Mouse (Mus musculus) midbrain, embryonic 11.5 days (tissue): ENCODE data around the gene Srp72. TPM values are rescaled to one million over a fixed set of nuclear protein-coding genes. Genes with fewer than 3 reads are reported as not detected.

ENCODE experiments used
- ATAC-seq: fragments of 200-750 bp; cut with Nextera tagmentation; 2 replicates; pipeline ENCODE4 v1.8.0; 2017; ENCODE audit warnings: moderate TSS enrichment, moderate library complexity; ENCODE audit not compliant: low FRiP score
- DNase-seq: peaks from one replicate; pipeline ENCODE4 v3.0.0; 2015; ENCODE audit warnings: low spot score; ENCODE audit errors: missing footprints
- H3K27ac ChIP-seq: fragments of 300-500 bp; sonication (generic); 2 replicates; pipeline ENCODE4 v1.5.1; 2014; ENCODE audit warnings: low read depth, low read length
- H3K27me3 ChIP-seq: fragments of 300-500 bp; sonication (generic); 2 replicates; pipeline ENCODE4 v1.6.1; 2014; ENCODE audit warnings: mild to moderate bottlenecking, low read length, moderate library complexity, mixed read lengths; ENCODE audit not compliant: control insufficient read depth, insufficient read depth
- H3K36me3 ChIP-seq: fragments of 300-500 bp; sonication (generic); 2 replicates; pipeline ENCODE4 v1.6.1; 2014; ENCODE audit warnings: mild to moderate bottlenecking, low read length, moderate library complexity, mixed read lengths; ENCODE audit not compliant: control insufficient read depth, insufficient read depth
- H3K4me1 ChIP-seq: fragments of 300-500 bp; sonication (generic); 2 replicates; pipeline ENCODE4 v1.6.1; 2014; ENCODE audit warnings: low read length; ENCODE audit not compliant: control insufficient read depth, insufficient read depth
- H3K4me2 ChIP-seq: fragments of 300-500 bp; sonication (generic); 2 replicates; pipeline ENCODE4 v1.6.1; 2014; ENCODE audit warnings: mild to moderate bottlenecking, moderate library complexity
- H3K4me3 ChIP-seq: fragments of 300-500 bp; sonication (generic); 2 replicates; pipeline ENCODE4 v1.5.1; 2014; ENCODE audit warnings: low read depth, low read length
- H3K9ac ChIP-seq: fragments of 300-500 bp; sonication (generic); 2 replicates; pipeline ENCODE4 v1.6.1; 2014; ENCODE audit warnings: low read length
- H3K9me3 ChIP-seq: fragments of 300-500 bp; sonication (generic); 2 replicates; pipeline ENCODE4 v1.6.1; 2016; ENCODE audit warnings: low read length; ENCODE audit not compliant: control insufficient read depth
- WGBS: fragments of 180-500 bp; shearing (Covaris S2); extraction: QIAGEN DNeasy Blood & Tissue Kit; methylation state at CpG from one replicate; pipeline ENCODE4 v1.1.7; 2014; 5-methylcytosine and 5-hydroxymethylcytosine counted together
- polyA plus RNA-seq: library from polyadenylated mRNA; unstranded; fragments of >200 nt; fragmentation: Nextera tagmentation; extraction: Ambion mirVana; gene quantifications from 2 replicates; pipeline ENCODE4 v1.2.1, GENCODE M21; 2014

Srp72 gene
- polyA plus RNA-seq, 1 experiment from 2014 or later, result 71.9 TPM

DNA sequence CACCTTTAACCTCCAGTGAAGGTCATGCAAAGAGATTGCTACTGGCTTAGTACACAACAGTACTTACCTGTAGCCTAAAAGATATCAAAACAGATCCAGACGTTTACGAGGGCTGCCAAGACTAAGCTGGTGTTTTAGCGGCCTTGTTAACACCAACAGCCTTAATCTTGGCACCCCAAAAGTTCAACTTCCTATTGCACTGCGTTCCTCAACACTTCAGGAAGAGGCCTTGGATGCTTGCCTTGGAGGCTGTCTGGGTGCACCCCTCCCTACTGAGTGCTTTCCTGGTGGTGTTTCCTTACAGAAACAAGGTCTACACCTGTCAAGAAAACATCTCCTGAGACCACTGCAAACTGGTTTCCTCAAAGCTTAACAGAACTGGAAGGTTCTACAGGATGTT lies 27.3 kb upstream of the Srp72 start:
- peaks cover 6% of the 10 kb centered on the region for H3K4me1 ChIP-seq
- ATAC-seq (no peak), DNase-seq (no peak)
- no peak overlapping the region for H3K4me2 ChIP-seq
- 91% methylated on average over 4 of the region's 4 CpGs for WGBS
- H3K36me3 ChIP-seq, result no peaks in the 10 kb centered on the region
- no peaks in the 10 kb centered on the region for H3K9me3 ChIP-seq
- no peak overlapping the region for H3K9ac ChIP-seq
- H3K27ac ChIP-seq, result no peak overlapping the region
- no peaks in the 10 kb centered on the region for H3K27me3 ChIP-seq
- H3K4me3 ChIP-seq, result no peak overlapping the region

DNA sequence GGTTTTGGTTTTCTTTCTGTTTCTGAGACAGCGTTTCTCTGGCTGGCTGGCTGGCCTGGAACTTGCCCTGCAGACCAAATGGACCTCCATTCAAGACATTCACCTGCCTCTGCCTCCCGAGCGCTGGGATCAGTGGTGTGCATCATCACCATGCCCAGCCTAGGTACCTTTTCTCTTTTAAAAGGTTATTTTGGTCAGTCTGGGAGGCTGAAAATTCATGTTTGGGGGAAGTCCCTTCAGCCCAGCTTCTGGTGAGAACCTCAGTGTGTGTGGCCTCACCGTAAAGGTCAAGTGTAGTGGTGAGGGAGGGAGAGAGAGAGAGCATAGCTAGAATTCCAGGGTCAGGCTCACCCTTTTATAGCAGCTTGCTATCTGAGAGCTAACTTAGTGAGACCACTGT lies 26.7 kb upstream of the Srp72 start:
- Histone ChIP-seq H3K36me3 (no peaks in the 10 kb centered on the region), H3K27me3 (no peaks in the 10 kb centered on the region), H3K27ac (no peak overlapping the region), H3K4me3 (no peak overlapping the region), H3K4me1 (peaks cover 10% of the 10 kb centered on the region), H3K4me2 (no peak overlapping the region), H3K9me3 (no peaks in the 10 kb centered on the region), H3K9ac (no peak overlapping the region)
- 96% methylated on average over 4 of the region's 4 CpGs for WGBS
- ATAC-seq, result no peak
- DNase-seq, result no peak

DNA sequence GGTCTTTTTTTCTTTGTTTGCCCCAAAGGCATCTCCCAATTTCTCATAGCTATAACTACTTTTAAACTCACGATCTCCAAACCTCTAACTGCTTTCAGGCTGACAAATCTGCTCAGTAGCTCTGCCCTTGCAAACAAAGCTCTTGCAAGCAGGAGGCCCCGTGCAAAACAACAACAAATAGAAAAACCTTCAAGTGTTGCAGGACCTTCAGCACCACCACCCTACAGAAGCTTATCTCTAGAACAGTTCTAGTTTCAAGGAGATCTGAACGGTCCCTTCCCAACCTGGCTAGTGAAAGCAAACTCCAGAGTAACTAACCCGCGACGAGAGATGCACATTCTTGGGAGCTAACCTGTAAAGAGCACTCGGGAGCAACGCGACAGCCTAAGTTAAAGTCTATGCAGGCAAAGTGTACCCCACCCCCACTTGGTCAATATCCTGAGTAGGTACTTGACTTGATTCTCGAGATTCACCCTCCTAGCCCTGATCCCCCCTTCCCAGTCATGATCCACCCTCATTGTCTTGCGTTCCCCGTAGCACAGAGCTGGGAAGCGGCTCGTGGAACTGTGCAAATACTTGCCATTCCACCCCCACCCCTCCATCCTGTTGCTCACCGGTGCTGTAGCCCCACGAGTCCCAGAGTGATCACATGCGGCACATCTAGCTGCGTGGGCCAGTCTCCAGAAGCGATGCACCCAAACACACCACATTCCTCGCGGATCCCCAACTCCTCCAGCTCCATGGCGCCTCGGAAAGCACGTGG lies 24.0 kb upstream of the Srp72 start:
- no peak for ATAC-seq
- under 1% methylated on average over 24 of the region's 24 CpGs for WGBS
- Histone ChIP-seq H3K4me1 (peaks cover 12% of the 10 kb centered on the region), H3K27me3 (no peaks in the 10 kb centered on the region), H3K9me3 (no peaks in the 10 kb centered on the region), H3K4me2 (peak overlapping the region; percentile 80), H3K36me3 (no peaks in the 10 kb centered on the region), H3K4me3 (peak overlapping the region; percentile 73), H3K27ac (no peak overlapping the region; the same call in 1 of the 2 replicates), H3K9ac (peak overlapping the region; percentile 84)
- DNase-seq, result peak; percentile 98

DNA sequence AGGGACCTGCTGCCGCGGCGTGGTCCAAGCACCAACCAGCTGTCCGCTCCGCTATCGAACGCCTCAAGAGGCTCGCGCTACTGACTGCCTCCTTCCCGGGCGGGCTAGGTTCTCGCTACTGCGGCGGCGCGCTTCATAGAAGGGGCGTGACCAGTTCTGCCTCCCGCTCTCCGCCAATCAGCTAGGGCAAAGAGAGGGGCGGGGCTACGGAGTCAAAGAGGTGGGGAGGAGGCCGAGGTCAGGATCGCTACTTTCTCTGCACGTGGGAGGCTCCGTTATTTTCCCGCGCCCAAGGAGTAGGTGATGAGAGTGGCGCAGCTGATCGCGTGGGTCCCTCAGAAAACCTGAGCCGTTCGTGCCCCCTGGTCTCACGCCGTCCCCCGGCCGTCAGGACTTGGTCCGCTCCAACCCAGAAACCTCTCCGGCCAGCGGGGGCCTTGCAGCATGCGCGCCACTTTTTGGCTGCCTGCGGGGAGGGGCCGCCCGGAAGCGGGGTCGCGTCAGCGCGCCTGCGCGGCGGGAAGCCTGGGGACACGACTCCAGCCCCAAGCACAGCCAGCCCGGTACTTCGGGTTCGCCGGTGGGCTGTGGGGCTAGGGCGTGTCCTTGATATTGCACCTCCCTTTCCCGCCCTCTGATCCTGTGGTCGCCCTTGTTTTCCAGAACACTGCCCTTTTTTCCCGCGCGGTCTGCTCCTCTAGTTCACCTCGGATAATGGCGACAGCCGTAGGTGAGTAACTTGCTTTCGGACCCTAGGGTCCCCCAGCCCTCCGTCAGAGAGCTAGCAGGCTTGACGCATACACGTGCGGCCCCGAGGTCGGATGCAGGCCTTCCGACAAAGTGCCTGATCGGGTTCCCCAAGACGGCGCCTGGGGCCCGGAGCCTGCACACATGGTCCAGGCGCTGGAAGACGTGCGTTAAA lies 23.1 kb upstream of the Srp72 start, which contains the start of the genes Paics and Ppat:
TSS of gene Paics (plus strand) at position 202 of the 922 bp plus-strand sequence.
TSS of gene Ppat (minus strand) at position 473 of the 922 bp plus-strand sequence.
- H3K36me3 ChIP-seq, result peaks cover under 1% of the 10 kb centered on the region; the same call in 1 of the 2 replicates
- peak within 1 kb of the TSS; percentile 80 for H3K4me2 ChIP-seq
- peak within 1 kb of the TSS; percentile 69 for H3K27ac ChIP-seq
- no peaks in the 10 kb centered on the region for H3K27me3 ChIP-seq
- under 1% methylated on average over 79 of the region's 81 CpGs for WGBS
- H3K4me3 ChIP-seq, result peak within 1 kb of the TSS; percentile 73
- H3K4me1 ChIP-seq, result peaks cover 12% of the 10 kb centered on the region
- DNase-seq (peak; percentile 99), ATAC-seq (peak; percentile 97)
- no peaks in the 10 kb centered on the region for H3K9me3 ChIP-seq
- H3K9ac ChIP-seq, result peak within 1 kb of the TSS; percentile 84

DNA sequence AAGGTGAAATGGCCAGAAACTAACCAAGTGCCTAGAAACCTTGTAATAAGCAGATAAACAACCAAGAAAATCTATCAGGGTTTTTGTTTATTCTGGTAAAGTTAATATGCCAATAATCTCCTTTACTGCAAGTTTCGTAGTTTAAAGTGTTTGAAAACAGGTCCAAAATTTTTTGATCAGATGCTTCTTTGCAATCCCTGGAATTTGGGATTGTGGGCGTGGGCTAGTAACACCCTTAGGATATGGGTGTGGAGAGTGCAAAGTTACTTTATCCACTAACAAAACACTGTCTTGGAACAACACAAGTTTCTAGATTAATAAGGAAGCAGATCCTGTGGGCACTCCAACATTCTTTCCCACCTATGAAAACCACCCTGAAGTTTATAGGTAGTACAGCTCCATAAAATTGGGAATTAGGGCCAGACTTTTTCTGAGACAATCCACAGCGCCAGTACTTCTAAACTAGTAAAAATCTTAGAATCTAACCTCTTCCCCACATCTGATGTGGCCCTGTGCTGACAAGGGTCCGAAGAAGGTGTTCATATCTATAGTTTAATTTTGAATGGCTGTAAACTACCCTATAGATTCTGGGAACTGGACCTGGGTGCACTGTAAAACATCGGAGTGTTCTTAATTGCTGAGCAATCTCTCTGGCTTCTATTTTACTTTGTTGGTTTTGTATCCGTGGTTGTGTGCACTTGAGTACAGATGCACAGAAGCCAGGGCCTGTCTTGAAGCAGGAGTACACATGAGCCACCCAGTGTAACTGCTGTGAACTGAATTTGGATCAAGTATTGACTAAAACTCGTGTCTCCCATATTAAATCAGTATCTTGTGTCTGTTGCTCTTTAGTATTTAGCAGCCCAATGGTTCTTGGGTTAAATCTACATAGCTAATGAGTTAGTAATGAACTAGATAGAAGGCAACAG lies 22.1 kb upstream of the Srp72 start:
- Histone ChIP-seq H3K4me1 (peaks cover 12% of the 10 kb centered on the region), H3K36me3 (peaks cover 10% of the 10 kb centered on the region), H3K4me3 (peak overlapping the region; percentile 73), H3K27me3 (no peaks in the 10 kb centered on the region), H3K27ac (peak overlapping the region; percentile 69; the same call in 1 of the 2 replicates), H3K4me2 (peak overlapping the region; percentile 80), H3K9ac (peak overlapping the region; percentile 84), H3K9me3 (no peaks in the 10 kb centered on the region)
- no peak for ATAC-seq
- WGBS, result 19% methylated on average over 7 of the region's 7 CpGs
- no peak for DNase-seq

DNA sequence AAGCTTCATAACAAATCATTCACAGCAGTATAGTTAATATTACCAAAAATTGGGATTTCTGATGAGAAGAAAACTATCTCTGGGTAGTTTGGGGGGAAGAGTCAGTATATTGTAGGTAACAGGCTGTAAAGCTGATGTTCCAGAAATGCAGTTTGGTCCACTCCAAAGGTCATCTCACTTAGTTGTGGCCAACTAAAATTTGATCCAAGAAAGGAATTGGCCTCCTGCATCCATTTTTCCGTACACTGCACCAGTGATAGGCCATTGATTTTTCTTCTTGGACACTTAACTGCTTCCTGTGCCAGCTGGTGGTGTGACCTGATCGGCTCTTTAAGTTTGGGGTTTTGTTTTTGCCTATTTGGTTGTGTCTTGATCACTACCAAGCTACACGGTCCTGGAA lies 20.7 kb upstream of the Srp72 start:
- peaks cover 17% of the 10 kb centered on the region for H3K36me3 ChIP-seq

DNA sequence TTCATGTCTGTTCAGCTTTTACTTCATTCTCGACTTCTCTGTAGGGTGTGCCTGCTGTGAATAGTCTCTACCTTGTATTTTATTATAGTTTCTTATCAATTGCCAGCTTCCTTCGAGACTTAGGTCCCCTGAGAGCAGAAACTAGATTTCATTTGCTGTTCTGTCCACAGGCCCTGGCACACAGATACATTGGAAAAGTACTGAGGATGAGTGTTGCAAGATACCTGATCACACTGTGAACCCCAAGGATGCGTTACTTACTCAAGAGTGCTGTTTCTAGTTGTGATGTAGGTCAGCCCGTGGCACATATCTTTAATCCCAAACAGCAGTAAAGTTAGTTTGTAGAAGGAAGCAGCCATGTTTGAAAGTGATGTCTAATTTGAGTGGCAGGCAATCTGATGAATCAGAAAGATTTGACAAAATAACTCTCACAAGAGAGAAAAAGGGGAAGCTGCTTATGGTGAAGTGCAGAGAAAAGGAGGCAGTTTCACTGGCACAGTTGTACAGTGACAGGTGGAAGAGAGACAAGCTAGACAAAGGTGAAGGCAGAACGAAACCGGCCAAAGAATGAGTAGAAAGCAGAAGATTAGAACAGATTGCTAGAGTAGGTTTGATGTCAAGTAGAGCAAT lies 20.1 kb upstream of the Srp72 start:
- no peak overlapping the region for H3K4me3 ChIP-seq
- no peaks in the 10 kb centered on the region for H3K9me3 ChIP-seq
- H3K9ac ChIP-seq, result no peak overlapping the region
- H3K4me1 ChIP-seq, result peaks cover 11% of the 10 kb centered on the region
- no peak for DNase-seq
- H3K27me3 ChIP-seq, result no peaks in the 10 kb centered on the region
- H3K36me3 ChIP-seq, result peaks cover 17% of the 10 kb centered on the region
- no peak for ATAC-seq
- 86% methylated on average over 6 of the region's 6 CpGs for WGBS
- H3K27ac ChIP-seq, result no peak overlapping the region
- H3K4me2 ChIP-seq, result no peak overlapping the region

More for the DNA sequence above, 20.7 kb upstream of the Srp72 start:
- Histone ChIP-seq H3K4me1 (peaks cover 12% of the 10 kb centered on the region), H3K4me2 (no peak overlapping the region), H3K9ac (no peak overlapping the region), H3K27me3 (no peaks in the 10 kb centered on the region), H3K9me3 (no peaks in the 10 kb centered on the region), H3K27ac (no peak overlapping the region), H3K4me3 (no peak overlapping the region)
- DNase-seq (no peak), ATAC-seq (no peak)
- WGBS, result 92% methylated on average over 3 of the region's 3 CpGs

DNA sequence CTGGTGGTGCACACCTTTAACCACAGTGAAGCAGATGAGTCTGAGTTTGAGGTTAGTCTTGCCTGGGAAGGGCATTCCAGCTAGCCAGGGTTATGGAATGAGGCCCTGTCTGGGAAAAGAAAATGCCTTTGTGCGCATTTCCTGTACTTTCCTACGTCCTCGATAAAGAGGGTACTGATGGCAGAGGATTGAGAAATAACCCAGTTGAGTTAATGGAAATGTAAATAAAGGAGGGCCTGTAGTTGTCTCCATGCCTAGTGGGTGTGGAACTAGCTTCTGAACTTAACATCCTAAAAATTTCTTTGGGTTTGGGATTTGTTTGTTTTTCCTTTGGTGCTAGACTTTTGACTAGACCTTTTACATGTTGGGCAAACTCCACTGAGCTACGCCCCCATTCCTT lies 19.0 kb upstream of the Srp72 start:
- H3K4me2 ChIP-seq, result no peak overlapping the region
- H3K4me1 ChIP-seq, result peaks cover 6% of the 10 kb centered on the region
- H3K36me3 ChIP-seq, result peaks cover 22% of the 10 kb centered on the region
- no peaks in the 10 kb centered on the region for H3K9me3 ChIP-seq
- H3K27ac ChIP-seq, result no peak overlapping the region
- no peak overlapping the region for H3K9ac ChIP-seq
- 92% methylated on average over 4 of the region's 4 CpGs for WGBS
- no peak overlapping the region for H3K4me3 ChIP-seq
- H3K27me3 ChIP-seq, result no peaks in the 10 kb centered on the region
- ATAC-seq, result no peak
- DNase-seq, result no peak
